Mouse (Mus musculus): ENCODE results near the gene Teddm2. TPM values are rescaled to one million over a fixed set of nuclear protein-coding genes. Genes with fewer than 3 reads are reported as not detected.
"Not testable (repeated sequence)": the region's sequence is repeated elsewhere in the genome, so short reads cannot be mapped to it uniquely, and the experiment has no call there.

Gene Teddm2
- polyA plus RNA-seq, 1 experiment from 2014 or later, result 1.4 TPM

DNA sequence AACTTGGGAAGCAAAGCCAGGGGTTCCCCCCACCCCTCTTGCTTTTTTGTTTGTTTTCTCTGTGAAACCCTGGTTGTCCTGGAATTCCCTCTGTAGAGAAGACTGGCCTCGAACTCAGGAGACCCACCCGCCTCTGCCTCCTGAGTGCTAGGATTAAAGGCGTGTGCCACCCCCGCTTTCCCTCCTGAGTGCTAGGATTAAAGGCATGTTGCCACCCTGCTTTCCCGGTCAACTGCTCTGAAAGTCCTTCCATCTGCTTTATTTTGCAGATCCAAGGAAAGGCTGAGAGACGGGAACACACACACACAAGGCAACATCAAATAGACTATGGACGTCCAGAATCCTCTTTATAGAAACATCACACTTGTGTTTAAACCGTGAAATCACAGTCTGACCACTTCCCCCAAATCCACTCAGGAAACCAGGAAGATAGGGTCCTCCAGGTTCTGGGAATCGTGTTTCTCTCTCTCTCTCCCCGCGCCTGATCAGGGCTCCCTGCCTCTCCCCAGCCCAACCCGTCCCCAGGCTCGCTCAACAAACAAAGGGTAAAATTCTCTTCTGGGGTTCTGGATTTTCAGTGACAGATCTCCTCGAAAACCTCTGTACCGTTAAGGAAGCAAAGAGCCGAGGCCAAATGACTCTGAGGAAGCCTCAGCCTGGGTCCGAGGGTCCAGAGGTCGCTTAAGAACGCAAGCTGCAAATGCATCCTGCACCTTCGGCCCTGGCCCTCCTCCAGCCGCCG lies 868 bp downstream of the Teddm2 start:
- Histone ChIP-seq H3K9ac (ENCODE audit: low read depth, low read length) (peak overlapping the region; percentile 94), H3K36me3 (ENCODE audit: control insufficient read depth, insufficient read depth, low read length) (peaks cover 8% of the 10 kb centered on the region; the same call in 1 of the 2 replicates), H3K27me3 (replicated peaks; ENCODE audit: control insufficient read depth, insufficient read depth, low read length) (no peaks in the 10 kb centered on the region), H3K4me1 (ENCODE audit: control insufficient read depth, insufficient read depth, low read depth, low read length) (peaks cover 27% of the 10 kb centered on the region), H3K9me3 (ENCODE audit: control insufficient read depth, low read length) (no peaks in the 10 kb centered on the region), H3K4me3 (ENCODE audit: low read length) (peak overlapping the region; percentile 95), H3K4me2 (ENCODE audit: low read length) (peak overlapping the region; percentile 83), H3K27ac (ENCODE audit: low read depth, low read length) (peak overlapping the region; percentile 95)
- 15% methylated on average over 22 of the region's 22 CpGs for WGBS
- ATAC-seq, result peak; percentile 60

DNA sequence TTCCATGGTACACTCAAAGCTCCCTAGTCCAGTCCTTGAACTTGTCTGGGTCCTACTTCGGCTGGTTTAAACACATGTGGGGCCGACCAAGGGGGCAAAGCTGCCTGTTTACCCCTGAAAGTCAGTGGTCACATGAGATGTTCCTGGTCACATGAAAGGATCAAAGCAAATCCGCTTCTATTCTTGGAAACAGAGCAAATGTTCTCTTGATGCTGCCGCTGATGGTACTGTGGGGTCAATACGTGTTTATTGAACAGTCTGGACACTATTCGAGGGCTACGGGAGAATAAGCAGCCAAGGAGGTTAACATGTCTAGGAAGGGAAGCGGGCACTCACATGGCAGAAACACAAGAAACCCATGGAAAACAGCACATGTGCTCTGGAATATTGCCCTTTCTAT lies 2.8 kb downstream of the Teddm2 start:
- Histone ChIP-seq H3K36me3 (ENCODE audit: control insufficient read depth, insufficient read depth, low read length) (no peaks in the 10 kb centered on the region), H3K4me3 (ENCODE audit: low read length) (no peak overlapping the region), H3K27ac (ENCODE audit: low read depth, low read length) (no peak overlapping the region), H3K27me3 (replicated peaks; ENCODE audit: control insufficient read depth, insufficient read depth, low read length) (no peaks in the 10 kb centered on the region), H3K9ac (ENCODE audit: low read depth, low read length) (no peak overlapping the region), H3K4me2 (ENCODE audit: low read length) (no peak overlapping the region), H3K9me3 (ENCODE audit: control insufficient read depth, low read length) (no peaks in the 10 kb centered on the region), H3K4me1 (ENCODE audit: control insufficient read depth, insufficient read depth, low read depth, low read length) (peaks cover 18% of the 10 kb centered on the region)
- no peak for ATAC-seq
- 89% methylated on average over 8 of the region's 8 CpGs for WGBS

DNA sequence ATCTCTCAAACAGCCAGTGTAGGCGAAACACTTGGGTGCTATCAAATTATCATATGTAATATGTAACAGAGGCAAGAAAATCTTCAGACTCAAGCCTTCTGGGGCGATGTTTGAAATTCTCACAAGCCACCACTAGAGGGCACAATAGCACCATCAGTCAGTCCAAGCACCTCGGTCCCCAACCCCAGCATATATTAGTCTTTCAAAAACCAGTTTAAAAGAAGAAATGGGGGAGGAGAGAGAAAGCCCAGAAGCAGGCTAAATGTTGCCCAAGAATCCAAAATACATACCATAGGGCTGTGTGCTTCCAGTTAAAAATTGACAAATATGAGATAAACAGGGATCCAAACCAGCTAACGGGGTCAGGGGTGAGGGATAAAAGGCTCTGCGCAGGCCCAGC lies 5.0 kb downstream of the Teddm2 start:
- no peak overlapping the region for H3K9ac ChIP-seq (ENCODE audit: low read depth, low read length)
- H3K36me3 ChIP-seq (ENCODE audit: control insufficient read depth, insufficient read depth, low read length), result no peaks in the 10 kb centered on the region
- H3K27ac ChIP-seq (ENCODE audit: low read depth, low read length), result no peak overlapping the region
- no peaks in the 10 kb centered on the region for H3K9me3 ChIP-seq (ENCODE audit: control insufficient read depth, low read length)
- 40% methylated on average over 5 of the region's 5 CpGs for WGBS
- H3K4me3 ChIP-seq (ENCODE audit: low read length), result no peak overlapping the region
- H3K4me2 ChIP-seq (ENCODE audit: low read length), result no peak overlapping the region
- H3K4me1 ChIP-seq (ENCODE audit: control insufficient read depth, insufficient read depth, low read depth, low read length), result peaks cover 9% of the 10 kb centered on the region; the same call in 1 of the 2 replicates
- no peaks in the 10 kb centered on the region for H3K27me3 ChIP-seq (replicated peaks; ENCODE audit: control insufficient read depth, insufficient read depth, low read length)
- peak; percentile 8; the same call in 1 of the 2 replicates for ATAC-seq

DNA sequence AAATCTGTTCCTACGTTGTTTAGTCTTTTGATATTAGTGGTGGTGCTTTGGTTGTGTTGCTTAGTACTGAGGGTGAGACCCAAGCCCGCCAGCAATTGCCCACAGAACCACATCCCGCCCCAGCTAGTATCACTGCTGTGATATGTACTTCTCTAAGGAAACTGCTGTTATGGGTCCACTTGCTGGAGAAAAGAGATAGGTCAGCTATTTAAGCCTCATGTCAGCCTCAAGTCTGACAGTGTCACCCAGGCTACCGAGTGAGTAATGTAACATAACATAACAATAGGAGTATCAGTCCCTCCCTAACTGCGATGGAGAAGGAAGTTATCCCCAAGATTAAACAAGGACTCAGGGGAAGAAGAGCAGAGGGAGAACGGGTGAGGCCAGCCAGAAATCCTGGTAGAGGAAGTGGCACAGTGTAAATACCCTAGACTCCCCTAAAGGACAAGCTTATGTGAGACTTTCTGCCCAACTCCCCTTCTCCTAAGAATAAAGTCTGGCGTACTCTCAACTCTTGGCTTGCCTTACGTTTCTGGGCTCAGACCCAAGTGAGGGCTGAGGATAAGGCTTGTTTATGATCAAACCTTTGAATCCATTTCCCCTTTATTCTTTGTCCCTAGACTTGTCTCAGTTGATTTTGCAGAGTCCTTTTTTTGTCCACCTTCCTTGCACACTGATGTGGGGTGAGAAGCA lies 5.7 kb downstream of the Teddm2 start:
- Histone ChIP-seq H3K27me3 (replicated peaks; ENCODE audit: control insufficient read depth, insufficient read depth, low read length) (no peaks in the 10 kb centered on the region), H3K4me1 (ENCODE audit: control insufficient read depth, insufficient read depth, low read depth, low read length) (peaks cover 9% of the 10 kb centered on the region; the same call in 1 of the 2 replicates), H3K4me3 (ENCODE audit: low read length) (no peak overlapping the region), H3K36me3 (ENCODE audit: control insufficient read depth, insufficient read depth, low read length) (no peaks in the 10 kb centered on the region), H3K9ac (ENCODE audit: low read depth, low read length) (no peak overlapping the region), H3K4me2 (ENCODE audit: low read length) (no peak overlapping the region), H3K27ac (ENCODE audit: low read depth, low read length) (no peak overlapping the region; the same call in 1 of the 2 replicates), H3K9me3 (ENCODE audit: control insufficient read depth, low read length) (no peaks in the 10 kb centered on the region)
- WGBS, result 57% methylated on average over 8 of the region's 8 CpGs
- 0 out of 2 replicates have a peak, but pooled peaks have one; percentile 13 for ATAC-seq

DNA sequence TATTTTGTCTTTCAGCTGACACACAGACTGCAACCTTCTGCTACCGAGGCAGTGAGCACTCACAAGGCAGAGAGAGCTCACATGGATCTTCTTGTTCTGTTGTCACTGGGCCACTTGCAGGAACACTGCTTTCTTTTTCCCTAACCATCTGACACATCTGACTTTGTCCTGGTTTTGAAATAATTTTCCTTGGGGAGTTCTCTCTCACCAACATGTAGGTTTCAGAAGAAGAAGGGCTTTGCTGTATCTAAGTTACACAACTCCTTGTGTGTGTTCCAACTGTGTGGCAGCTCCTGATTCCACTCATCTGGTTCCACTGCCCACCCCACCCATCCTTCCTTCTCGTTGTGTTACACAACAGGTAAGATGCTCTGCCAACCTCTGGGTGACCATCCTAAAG lies 6.3 kb downstream of the Teddm2 start:
- H3K27ac ChIP-seq (ENCODE audit: low read depth, low read length), result no peak overlapping the region
- H3K4me2 ChIP-seq (ENCODE audit: low read length), result no peak overlapping the region
- WGBS, result 69% methylated on average over 2 of the region's 2 CpGs
- H3K27me3 ChIP-seq (replicated peaks; ENCODE audit: control insufficient read depth, insufficient read depth, low read length), result no peaks in the 10 kb centered on the region
- H3K9ac ChIP-seq (ENCODE audit: low read depth, low read length), result no peak overlapping the region
- no peaks in the 10 kb centered on the region for H3K36me3 ChIP-seq (ENCODE audit: control insufficient read depth, insufficient read depth, low read length)
- no peak for ATAC-seq
- no peaks in the 10 kb centered on the region for H3K9me3 ChIP-seq (ENCODE audit: control insufficient read depth, low read length)
- H3K4me1 ChIP-seq (ENCODE audit: control insufficient read depth, insufficient read depth, low read depth, low read length), result peaks cover 5% of the 10 kb centered on the region; the same call in 1 of the 2 replicates
- no peak overlapping the region for H3K4me3 ChIP-seq (ENCODE audit: low read length)

DNA sequence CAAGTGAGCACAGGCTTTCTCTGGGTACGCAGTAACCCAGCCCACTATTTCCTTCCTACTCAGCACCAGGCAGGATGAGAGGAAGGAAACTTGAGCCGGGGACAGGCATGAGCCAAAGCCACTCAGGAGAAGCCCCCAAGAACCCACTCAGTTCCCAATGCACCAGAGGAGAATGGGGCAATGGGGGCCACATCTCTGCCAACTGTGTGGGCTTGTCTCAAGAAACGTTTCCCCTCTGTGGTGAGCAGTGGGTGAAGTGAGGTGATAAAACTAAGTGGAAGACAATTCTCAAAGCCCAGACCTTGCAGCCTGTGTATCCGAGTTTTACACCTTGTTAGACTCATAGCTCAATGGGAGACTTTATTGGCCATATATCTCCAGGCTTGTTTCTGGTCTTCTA lies 8.6 kb downstream of the Teddm2 start, which contains the start of gene Teddm1a:
Teddm1a (plus strand) TSS at position 301 of the 400 bp plus-strand sequence.
- Histone ChIP-seq H3K9ac (ENCODE audit: low read depth, low read length) (no peak within 1 kb of the TSS), H3K4me1 (ENCODE audit: control insufficient read depth, insufficient read depth, low read depth, low read length) (peaks cover 4% of the 10 kb centered on the region; the same call in 1 of the 2 replicates), H3K27me3 (replicated peaks; ENCODE audit: control insufficient read depth, insufficient read depth, low read length) (no peaks in the 10 kb centered on the region), H3K4me3 (ENCODE audit: low read length) (no peak within 1 kb of the TSS), H3K36me3 (ENCODE audit: control insufficient read depth, insufficient read depth, low read length) (no peaks in the 10 kb centered on the region), H3K4me2 (ENCODE audit: low read length) (no peak within 1 kb of the TSS), H3K27ac (ENCODE audit: low read depth, low read length) (no peak within 1 kb of the TSS), H3K9me3 (ENCODE audit: control insufficient read depth, low read length) (no peaks in the 10 kb centered on the region)
- ATAC-seq, result no peak
- 75% methylated on average over 4 of the region's 4 CpGs for WGBS

DNA sequence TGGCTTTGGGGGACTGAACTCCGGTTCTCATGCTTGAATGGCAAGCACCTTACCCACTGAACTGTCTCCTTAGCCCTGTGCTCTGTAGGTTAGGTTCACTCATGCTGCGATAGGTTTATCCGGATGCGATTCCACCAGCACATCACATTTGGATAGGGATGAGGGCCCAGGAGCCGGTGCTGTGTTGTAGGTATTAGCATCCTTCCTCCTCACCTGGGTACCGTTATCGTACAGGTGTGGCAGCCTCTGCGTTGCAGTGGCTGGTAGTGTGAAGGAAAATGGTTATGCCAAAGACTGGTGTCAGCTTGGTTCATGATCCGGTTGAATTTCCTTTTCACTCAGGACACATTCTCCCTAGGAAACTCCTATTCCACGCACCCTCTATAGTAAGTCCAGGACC lies 9.9 kb downstream of the Teddm2 start:
- H3K9me3 ChIP-seq (ENCODE audit: control insufficient read depth, low read length), result no peaks in the 10 kb centered on the region
- no peaks in the 10 kb centered on the region for H3K36me3 ChIP-seq (ENCODE audit: control insufficient read depth, insufficient read depth, low read length)
- H3K4me3 ChIP-seq (ENCODE audit: low read length), result no peak overlapping the region
- H3K27ac ChIP-seq (ENCODE audit: low read depth, low read length), result no peak overlapping the region
- ATAC-seq, result no peak
- H3K9ac ChIP-seq (ENCODE audit: low read depth, low read length), result no peak overlapping the region
- H3K4me2 ChIP-seq (ENCODE audit: low read length), result no peak overlapping the region
- 96% methylated on average over 10 of the region's 10 CpGs for WGBS
- H3K4me1 ChIP-seq (ENCODE audit: control insufficient read depth, insufficient read depth, low read depth, low read length), result peaks cover 1% of the 10 kb centered on the region; the same call in 1 of the 2 replicates
- H3K27me3 ChIP-seq (replicated peaks; ENCODE audit: control insufficient read depth, insufficient read depth, low read length), result no peaks in the 10 kb centered on the region

DNA sequence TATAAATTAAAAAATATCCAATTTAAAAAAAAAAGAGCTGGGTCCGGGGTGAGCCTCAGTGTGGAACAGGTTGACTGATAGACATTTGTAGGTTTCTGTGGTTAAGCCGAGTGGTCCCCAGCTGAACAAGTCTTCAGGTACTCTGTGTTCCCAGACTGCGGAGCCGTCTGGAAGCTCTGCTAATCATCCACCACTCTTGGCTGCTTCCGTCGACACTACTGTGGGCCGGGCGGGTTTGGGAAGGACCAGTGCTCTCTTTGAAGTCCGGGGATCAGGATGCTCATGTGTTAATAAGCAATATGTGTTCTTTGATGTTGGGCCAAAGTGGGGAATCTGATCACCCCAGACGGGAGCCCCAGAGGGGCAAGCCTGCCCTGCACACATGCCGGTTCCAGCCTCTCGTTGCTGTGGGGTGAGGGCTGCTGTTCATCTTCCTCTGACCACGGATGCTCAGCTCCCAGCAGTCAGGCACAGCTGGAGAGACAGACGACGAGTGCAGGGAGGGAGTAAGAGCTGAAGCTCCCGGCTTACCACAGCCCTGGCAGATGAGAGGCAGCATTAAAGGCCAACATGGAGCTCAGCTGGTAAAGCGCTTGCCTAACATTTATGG lies 13.9 kb downstream of the Teddm2 start:
- H3K4me2 ChIP-seq (ENCODE audit: low read length), result no peak overlapping the region
- H3K9me3 ChIP-seq (ENCODE audit: control insufficient read depth, low read length), result no peaks in the 10 kb centered on the region
- H3K36me3 ChIP-seq (ENCODE audit: control insufficient read depth, insufficient read depth, low read length), result no peaks in the 10 kb centered on the region
- no peak overlapping the region for H3K27ac ChIP-seq (ENCODE audit: low read depth, low read length)
- H3K4me3 ChIP-seq (ENCODE audit: low read length), result no peak overlapping the region
- no peaks in the 10 kb centered on the region for H3K27me3 ChIP-seq (replicated peaks; ENCODE audit: control insufficient read depth, insufficient read depth, low read length)
- no peak overlapping the region for H3K9ac ChIP-seq (ENCODE audit: low read depth, low read length)
- 37% methylated on average over 17 of the region's 17 CpGs for WGBS
- no peaks in the 10 kb centered on the region for H3K4me1 ChIP-seq (ENCODE audit: control insufficient read depth, insufficient read depth, low read depth, low read length)
- peak; percentile 56 for ATAC-seq

DNA sequence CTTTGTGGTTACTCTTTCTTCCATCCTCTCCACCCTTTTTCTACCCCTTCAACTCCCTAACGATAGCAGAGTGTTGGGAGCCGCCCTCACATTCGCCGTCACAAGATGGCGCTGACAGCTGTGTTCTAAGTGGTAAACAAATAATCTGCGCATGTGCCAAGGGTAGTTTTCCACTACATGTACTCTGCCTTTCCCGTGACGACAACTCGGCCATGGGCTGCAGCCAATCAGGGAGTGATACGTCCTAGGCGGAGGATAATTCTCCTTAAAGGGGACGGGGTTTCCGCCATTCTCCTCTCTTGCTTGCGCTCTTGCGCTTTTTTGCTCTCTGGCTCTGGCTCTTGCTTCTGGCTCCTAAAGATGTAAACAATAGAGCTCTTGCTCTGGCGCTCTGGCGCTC lies 19.6 kb downstream of the Teddm2 start:
- not testable (repeated sequence) for H3K4me1 ChIP-seq (ENCODE audit: control insufficient read depth, insufficient read depth, low read depth, low read length); H3K36me3 ChIP-seq (ENCODE audit: control insufficient read depth, insufficient read depth, low read length); H3K4me2 ChIP-seq (ENCODE audit: low read length); H3K9me3 ChIP-seq (ENCODE audit: control insufficient read depth, low read length); H3K9ac ChIP-seq (ENCODE audit: low read depth, low read length); ATAC-seq; H3K27ac ChIP-seq (ENCODE audit: low read depth, low read length); H3K27me3 ChIP-seq (replicated peaks; ENCODE audit: control insufficient read depth, insufficient read depth, low read length); H3K4me3 ChIP-seq (ENCODE audit: low read length)
- WGBS, result 96% methylated on average over 17 of the region's 17 CpGs

Data from hindbrain, embryonic 16.5 days (tissue).